In genomic region chr13:19365596-19365995, GRCm38 (mm10) we compare ENCODE assay signal across 9 mouse cellular contexts. TPM values are rescaled to one million over a fixed set of nuclear protein-coding genes. Genes with fewer than 3 reads are reported as not detected.
DNase-seq lines count a peak whose midpoint lies in the region; ATAC-seq and TF ChIP-seq lines count a peak whose summit lies in the region.
"Had no signal": no experiment of that assay in that cellular context is flagged by ENCODE, and none has a peak within 500 bp of the region (broad histone marks: within the 10 kb centered on the region; RNA-seq: fewer than 3 reads in every experiment).

No protein-coding gene starts in this region.

- WGBS in heart, adult 2 months: 33% methylated on average over 4 of the region's 4 CpGs
- WGBS in heart, embryonic 10.5 days: 31% methylated on average over 4 of the region's 4 CpGs
- WGBS in bone marrow, adult 2 months: 53% methylated on average over 4 of the region's 4 CpGs
- WGBS in embryonic facial prominence, embryonic 11.5 days: 42% methylated on average over 4 of the region's 4 CpGs
- 32% methylated on average over 4 of the region's 4 CpGs for WGBS in hindbrain, embryonic 14.5 days

- H3K36me3 ChIP-seq in heart, adult 2 months (ENCODE audit: control insufficient read depth, insufficient read depth, low read length): no peaks in the 10 kb centered on the region
- H3K36me3 ChIP-seq in heart, embryonic 10.5 days: peaks cover 27% of the 10 kb centered on the region
- H3K36me3 ChIP-seq in embryonic facial prominence, embryonic 11.5 days (replicated peaks; ENCODE audit: control insufficient read depth, insufficient read depth, low read depth, low read length): no peaks in the 10 kb centered on the region; the same call in 1 of the 2 replicates
- H3K36me3 ChIP-seq in hindbrain, embryonic 14.5 days (replicated peaks; ENCODE audit: control insufficient read depth, insufficient read depth): peaks cover 79% of the 10 kb centered on the region

- H3K4me3 ChIP-seq in heart, adult 2 months: no peak overlapping the region
- H3K4me3 ChIP-seq in heart, embryonic 10.5 days: no peak overlapping the region
- no peak overlapping the region for H3K4me3 ChIP-seq in bone marrow, adult 2 months (replicated peaks; ENCODE audit: control insufficient read depth, low read depth, low read length)
- H3K4me3 ChIP-seq in embryonic facial prominence, embryonic 11.5 days (ENCODE audit: low read depth, low read length): no peak overlapping the region
- no peak overlapping the region for H3K4me3 ChIP-seq in hindbrain, embryonic 14.5 days (replicated peaks; ENCODE audit: low read length)

- peak; percentile 70; the same call in 1 of the 2 replicates for ATAC-seq in embryonic facial prominence, embryonic 11.5 days (replicated peaks; ENCODE audit: insufficient number of reproducible peaks, low FRiP score, low TSS enrichment, low read depth)
- peak; percentile 68 for ATAC-seq in hindbrain, embryonic 14.5 days (ENCODE audit: low FRiP score)
- ATAC-seq in megakaryocyte progenitor cell, adult 5-6 weeks (replicated peaks; ENCODE audit: poor library complexity): peak; percentile 93

- TF ChIP-seq POLR2A in heart, adult 2 months (IDR thresholded peaks at IDR 0.05; ENCODE audit: insufficient read depth, low read depth, low read length): no peak
- TF ChIP-seq POLR2A in bone marrow, adult 2 months (IDR thresholded peaks at IDR 0.05; ENCODE audit: borderline replicate concordance, control insufficient read depth, low read depth, low read length): no peak

- intact Hi-C loops in heart, adult 2 months (cut with DNase I): loop anchor here (1.0 to 2.0 kb wide), 3 partner anchors 73 to 319 kb away; no protein-coding TSS in a partner anchor

- H3K9ac ChIP-seq in heart, adult 2 months (ENCODE audit: low read depth, low read length): no peak overlapping the region
- H3K9ac ChIP-seq in embryonic facial prominence, embryonic 11.5 days (replicated peaks; ENCODE audit: low read length): no peak overlapping the region
- no peak overlapping the region for H3K9ac ChIP-seq in hindbrain, embryonic 14.5 days

- H3K27ac ChIP-seq in heart, adult 2 months: no peak overlapping the region
- H3K27ac ChIP-seq in heart, embryonic 10.5 days: no peak overlapping the region
- H3K27ac ChIP-seq in bone marrow, adult 2 months (ENCODE audit: control insufficient read depth, insufficient read depth, low read depth, low read length, poor library complexity): no peak overlapping the region
- no peak overlapping the region for H3K27ac ChIP-seq in embryonic facial prominence, embryonic 11.5 days (replicated peaks; ENCODE audit: low read depth, low read length)
- H3K27ac ChIP-seq in hindbrain, embryonic 14.5 days: no peak overlapping the region
- H3K27ac ChIP-seq: macrophage had no signal

- H3K9me3 ChIP-seq in heart, embryonic 10.5 days: no peaks in the 10 kb centered on the region
- no peaks in the 10 kb centered on the region for H3K9me3 ChIP-seq in embryonic facial prominence, embryonic 11.5 days (replicated peaks; ENCODE audit: control insufficient read depth, low read length)
- no peaks in the 10 kb centered on the region for H3K9me3 ChIP-seq in hindbrain, embryonic 14.5 days (ENCODE audit: control insufficient read depth, low read length)

- TF ChIP-seq CTCF in heart, adult 2 months (IDR thresholded peaks at IDR 0.05): peak; percentile 98
- TF ChIP-seq CTCF in bone marrow, adult 2 months (IDR thresholded peaks at IDR 0.05; ENCODE audit: control insufficient read depth, insufficient read depth, low read length): peak; percentile 79

- no peaks in the 10 kb centered on the region for H3K27me3 ChIP-seq in heart, adult 2 months (ENCODE audit: control insufficient read depth, insufficient read depth, low read length)
- no peaks in the 10 kb centered on the region for H3K27me3 ChIP-seq in heart, embryonic 10.5 days (ENCODE audit: insufficient read depth, poor library complexity, severe bottlenecking)
- no peaks in the 10 kb centered on the region for H3K27me3 ChIP-seq in embryonic facial prominence, embryonic 11.5 days (ENCODE audit: control insufficient read depth, insufficient read depth, low read length)
- H3K27me3 ChIP-seq in hindbrain, embryonic 14.5 days (ENCODE audit: control insufficient read depth, insufficient read depth, low read length): no peaks in the 10 kb centered on the region

- peak; percentile 45 to 55 for DNase-seq in heart, adult 2 months
- no peak for DNase-seq in heart, embryonic 10.5 days (ENCODE audit: low spot score)
- peak; percentile 82 for DNase-seq in embryonic facial prominence, embryonic 11.5 days (ENCODE audit: low spot score)
- peak; percentile 87 for DNase-seq in hindbrain, embryonic 14.5 days (ENCODE audit: low spot score)
- peak; percentile 45 for DNase-seq in left cerebral cortex, adult 11 months (ENCODE audit: low spot score)
- peak; percentile 57 for DNase-seq in skeletal muscle tissue, adult 2 months (ENCODE audit: low read depth, low spot score)

- peaks cover 2% of the 10 kb centered on the region; the same call in 1 of the 2 replicates for H3K4me1 ChIP-seq in heart, adult 2 months (ENCODE audit: control insufficient read depth, insufficient read depth, low read length)
- no peaks in the 10 kb centered on the region for H3K4me1 ChIP-seq in heart, embryonic 10.5 days
- no peaks in the 10 kb centered on the region for H3K4me1 ChIP-seq in bone marrow, adult 2 months (ENCODE audit: control insufficient read depth, insufficient read depth, low read length)
- H3K4me1 ChIP-seq in embryonic facial prominence, embryonic 11.5 days (ENCODE audit: control insufficient read depth, insufficient read depth, low read length): no peaks in the 10 kb centered on the region
- H3K4me1 ChIP-seq in hindbrain, embryonic 14.5 days (replicated peaks; ENCODE audit: control insufficient read depth, insufficient read depth, low read length): no peaks in the 10 kb centered on the region

- peak; percentile 55; the same call in 1 of the 2 replicates for TF ChIP-seq EP300 in heart, adult 2 months (IDR thresholded peaks at IDR 0.05; ENCODE audit: insufficient read depth, low read depth, low read length)

- no peaks in the 10 kb centered on the region for H3K79me2 ChIP-seq in heart, adult 2 months (replicated peaks; ENCODE audit: control insufficient read depth, insufficient read depth, low read length)

- no peak overlapping the region for H3K4me2 ChIP-seq in embryonic facial prominence, embryonic 11.5 days (ENCODE audit: low read depth, low read length)
- no peak overlapping the region for H3K4me2 ChIP-seq in hindbrain, embryonic 14.5 days (replicated peaks)

RNA-seq across cellular contexts. Expression of gene Stard3nl, which starts 30.0 kb away (rescaled TPM):
- total RNA-seq in heart, adult 2 months (2021): 10 to 100 TPM; 13.3 to 14.6 TPM
- polyA plus RNA-seq in heart, adult 2 months (2012; rRNA removed): 14.6 and 20.4 TPM in 2 replicates
- polyA plus RNA-seq in heart, embryonic 10.5 days (2016; fragmentation: Nextera tagmentation; extraction: Ambion mirVana): 100 and 105 TPM in 2 replicates
- polyA plus RNA-seq in bone marrow, adult 2 months (2011; ENCODE audit: insufficient read depth, insufficient read length, low replicate concordance, missing spikeins): 7.4 and 10.7 TPM in 2 replicates
- polyA plus RNA-seq in embryonic facial prominence, embryonic 11.5 days (2014; fragmentation: Nextera tagmentation; extraction: Ambion mirVana): 132 and 141 TPM in 2 replicates
- 214 and 223 TPM in 2 replicates for polyA plus RNA-seq in hindbrain, embryonic 14.5 days (2014; fragmentation: Nextera tagmentation; extraction: Ambion mirVana)
- 24.9 and 37.3 TPM in 2 replicates for total RNA-seq in megakaryocyte progenitor cell, adult 5-6 weeks (2015)
- total RNA-seq in megakaryocyte progenitor cell, adult 5-6 weeks (2017): 20.0 and 25.9 TPM in 2 replicates
